Mouse (Mus musculus) retina, embryonic 14.5 days (tissue): ENCODE results near the gene Fam177a.
A peak's percentile ranks its signal among the peaks of the same experiment; 100 is the strongest.
"Not testable (repeated sequence)": the region's sequence is repeated elsewhere in the genome, so short reads cannot be mapped to it uniquely, and the experiment has no call there.

ENCODE experiments used
- DNase-seq: peaks from one replicate; pipeline ENCODE4 v3.0.0-alpha.2; 2015; ENCODE audit warnings: low spot score

Fam177a gene

GRCm38 (mm10) chr12:55124242-55124641 lies at the start of gene Fam177a:
Gene Fam177a, plus strand, starts transcription at chr12:55124469.
- DNase-seq: not testable (repeated sequence)

- DNase-seq: no peak
Observed at GRCm38 (mm10) chr12:55075296-55075695, 49.0 kb upstream of the Fam177a start.

- DNase-seq: peak; percentile 8
Observed at GRCm38 (mm10) chr12:55078706-55079105, 45.6 kb upstream of the Fam177a start.

GRCm38 (mm10) chr12:55079726-55080600 lies 44.3 kb upstream of the Fam177a start, which contains the start of the genes 2700097O09Rik and Srp54a:
Gene 2700097O09Rik, minus strand, starts transcription at chr12:55080110.
Gene Srp54a, plus strand, starts transcription at chr12:55080262.
- peak; percentile 97 for DNase-seq

GRCm38 (mm10) chr12:55080601-55080942 lies 43.7 kb upstream of the Fam177a start:
- DNase-seq: not testable (repeated sequence)

- DNase-seq: not testable (repeated sequence)
Observed at GRCm38 (mm10) chr12:55092127-55092526, 32.1 kb upstream of the Fam177a start.

GRCm38 (mm10) chr12:55112616-55113015 lies 11.7 kb upstream of the Fam177a start:
- not testable (repeated sequence) for DNase-seq

- DNase-seq: not testable (repeated sequence)
Observed at GRCm38 (mm10) chr12:55124731-55125130, 462 bp downstream of the Fam177a start.

- DNase-seq: not testable (repeated sequence)
Observed at GRCm38 (mm10) chr12:55135540-55135939, 11.3 kb downstream of the Fam177a start.

- not testable (repeated sequence) for DNase-seq
Observed at GRCm38 (mm10) chr12:55137859-55138258, 13.6 kb downstream of the Fam177a start.

GRCm38 (mm10) chr12:55154559-55155448 lies 30.5 kb downstream of the Fam177a start, which contains the start of gene Srp54b:
Gene Srp54b, plus strand, starts transcription at chr12:55155104.
- DNase-seq: not testable (repeated sequence)

- DNase-seq: not testable (repeated sequence)
Observed at GRCm38 (mm10) chr12:55155449-55155783, 31.1 kb downstream of the Fam177a start.

- DNase-seq: not testable (repeated sequence)
Observed at GRCm38 (mm10) chr12:55167034-55167557, 42.8 kb downstream of the Fam177a start.

GRCm38 (mm10) chr12:55187686-55188085 lies 63.4 kb downstream of the Fam177a start:
- not testable (repeated sequence) for DNase-seq

- DNase-seq: not testable (repeated sequence)
Observed at GRCm38 (mm10) chr12:55189127-55189526, 64.9 kb downstream of the Fam177a start.
